Mouse (Mus musculus): ENCODE results near the gene Prickle2.

Prickle2 gene

DNA sequence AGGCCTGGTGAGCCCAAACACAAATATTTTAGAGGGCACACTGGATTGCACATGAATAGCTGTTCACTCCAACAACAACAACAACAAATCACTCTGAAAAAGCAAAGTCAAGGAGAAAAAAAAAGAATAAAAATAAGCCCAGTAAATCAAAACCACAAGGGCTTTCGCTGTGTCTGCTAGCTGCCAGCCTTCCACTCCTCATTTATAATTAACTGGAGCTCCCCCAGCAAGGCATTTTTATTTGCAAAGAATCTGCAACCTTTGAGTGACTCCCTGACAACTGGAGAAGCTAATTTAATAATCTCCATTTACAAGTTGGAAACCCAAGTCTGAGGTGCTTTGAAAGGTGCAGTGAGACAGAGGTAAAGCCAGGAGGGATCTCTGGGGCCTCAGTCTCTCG is 245.2 kb downstream of the Prickle2 start:
- in situ Hi-C loops (cut with MboI; ENCODE audit: low sequenced_read_pairs): no loop called here

DNA sequence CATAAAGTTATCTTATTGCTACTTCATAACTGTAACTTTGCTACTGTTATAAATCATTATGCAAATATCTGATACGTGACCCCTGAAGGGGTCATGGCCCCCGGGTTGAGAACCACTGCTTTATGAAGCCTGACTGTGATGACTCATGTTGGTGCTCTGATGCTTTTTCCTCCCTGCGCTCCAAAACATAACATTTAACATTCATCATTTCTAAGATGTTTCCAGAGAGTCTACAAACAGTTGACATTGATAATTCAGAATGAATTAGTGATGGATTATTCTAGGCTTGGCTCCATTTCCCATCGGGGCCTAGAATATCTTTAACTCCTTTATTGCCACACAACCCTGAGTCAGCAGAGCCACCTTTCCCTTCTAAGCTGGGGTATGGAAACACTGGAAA is 247.9 kb downstream of the Prickle2 start:
- in situ Hi-C loops (cut with MboI; ENCODE audit: low sequenced_read_pairs): no loop called here

DNA sequence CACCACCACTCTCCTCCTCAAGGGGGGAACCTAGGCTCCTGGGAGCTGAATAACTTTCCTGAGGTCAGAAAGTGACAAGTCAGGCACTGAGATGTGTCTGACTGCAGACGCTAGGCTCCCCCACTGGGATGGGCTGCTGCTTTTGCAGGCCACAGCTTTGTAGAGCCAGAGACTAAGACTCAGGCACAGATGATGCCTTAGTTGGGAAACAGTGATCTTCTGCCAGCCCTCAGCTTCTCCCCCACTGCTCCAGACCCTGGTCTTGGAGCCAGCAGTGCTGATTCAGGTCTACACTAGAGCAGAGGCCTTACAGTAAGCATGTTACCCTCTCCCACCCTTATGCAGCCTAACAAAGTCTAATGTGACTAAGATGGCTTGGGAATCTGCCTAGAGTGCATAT is 254.5 kb downstream of the Prickle2 start:
- in situ Hi-C loops (cut with MboI; ENCODE audit: low sequenced_read_pairs): no loop called here

DNA sequence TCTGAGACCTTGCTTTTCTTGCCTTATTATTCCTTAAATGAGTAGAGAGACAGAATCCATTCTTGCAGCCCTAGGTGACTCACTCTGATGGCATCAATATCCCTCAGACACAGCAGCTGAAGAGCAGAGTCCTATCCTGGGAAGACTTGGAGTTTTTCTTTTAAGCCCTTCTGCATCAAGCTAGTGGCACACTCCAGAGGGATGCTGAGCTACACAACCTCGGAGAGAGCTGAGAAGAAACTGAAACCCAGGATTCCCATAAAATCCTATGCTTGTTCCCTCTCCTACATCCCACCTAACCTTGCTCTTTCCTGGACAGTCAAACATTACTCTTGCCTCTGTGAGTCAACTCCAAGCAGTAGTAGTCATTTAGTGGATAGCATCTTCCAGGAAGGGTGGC is 256.0 kb downstream of the Prickle2 start:
- in situ Hi-C loops (cut with MboI; ENCODE audit: low sequenced_read_pairs): no loop called here

DNA sequence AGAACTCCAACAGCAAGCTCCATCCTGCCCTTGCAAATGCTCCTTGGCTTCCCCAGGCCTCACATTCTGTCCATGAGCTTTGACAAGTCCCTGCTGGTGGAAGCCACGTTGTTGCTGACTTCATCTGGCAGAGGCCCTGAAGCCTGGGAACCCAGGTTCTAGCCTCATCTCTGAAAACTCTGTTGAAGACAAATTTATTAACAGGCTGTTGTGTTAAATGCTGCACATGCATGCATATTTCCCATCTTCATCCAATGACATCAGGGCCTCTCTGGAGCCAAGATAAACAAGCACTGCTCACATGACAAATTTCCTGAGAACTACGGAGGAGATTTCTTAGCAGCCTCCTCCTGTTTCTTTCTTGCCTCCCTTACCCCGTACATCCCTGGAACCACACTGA is 259.3 kb downstream of the Prickle2 start:
- in situ Hi-C loops (cut with MboI; ENCODE audit: low sequenced_read_pairs): no loop called here

DNA sequence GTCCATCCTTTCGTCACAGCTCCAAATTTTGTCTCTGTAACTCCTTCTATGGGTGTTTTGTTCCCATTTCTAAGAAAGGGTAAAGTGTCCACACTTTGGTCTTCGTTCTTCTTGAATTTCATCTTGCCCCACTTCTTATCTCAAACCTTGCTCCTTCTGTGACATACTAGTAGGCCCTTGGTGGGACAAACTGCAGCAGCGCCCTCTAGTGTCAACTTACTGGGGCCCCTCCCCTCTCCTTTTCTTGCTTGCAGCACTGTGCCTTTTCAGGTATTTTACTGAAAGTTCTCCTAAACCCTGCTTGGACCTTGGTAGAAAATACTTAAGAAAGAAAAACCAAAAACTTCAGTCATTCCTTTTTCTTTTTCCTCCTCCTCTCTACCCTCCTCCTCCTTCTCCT is 264.8 kb downstream of the Prickle2 start:
- in situ Hi-C loops (cut with MboI; ENCODE audit: low sequenced_read_pairs): no loop called here

DNA sequence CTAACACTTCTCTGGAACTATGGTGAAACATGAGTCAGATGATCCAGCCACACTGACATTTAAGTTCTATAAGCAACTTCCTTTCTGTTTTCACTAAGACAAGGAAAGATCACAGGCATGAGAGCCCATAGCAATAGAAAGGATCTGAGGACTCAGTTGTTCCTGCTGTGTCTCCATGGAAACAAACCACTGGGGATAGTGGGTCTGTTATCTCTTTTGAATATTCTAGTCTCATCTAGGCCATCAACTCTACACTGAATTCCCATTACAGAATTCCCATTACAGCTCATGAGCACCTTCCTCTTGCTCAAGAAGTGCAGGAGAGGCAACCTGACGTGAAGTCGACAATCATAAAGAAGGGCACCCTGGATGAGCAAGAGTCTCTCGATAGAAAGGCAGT is 265.7 kb downstream of the Prickle2 start:
- in situ Hi-C loops (cut with MboI; ENCODE audit: low sequenced_read_pairs): no loop called here

DNA sequence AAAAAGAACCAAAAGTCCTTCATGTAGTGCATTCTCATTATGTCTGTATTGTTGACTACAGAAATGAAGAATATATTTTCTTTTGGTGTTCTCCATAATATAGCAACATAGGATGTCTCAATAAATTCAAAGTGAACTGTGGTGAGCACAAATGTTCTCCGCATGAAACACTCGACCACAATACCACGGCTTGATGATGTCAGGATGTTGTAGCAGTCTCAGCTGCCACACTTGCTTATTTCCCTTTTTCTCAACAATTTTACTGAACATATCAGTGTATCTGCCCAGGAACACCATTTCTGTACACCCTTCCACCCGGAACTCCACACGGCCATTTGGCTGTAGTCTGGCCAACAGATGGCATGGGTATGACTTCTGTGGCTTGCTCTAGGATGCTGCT is 273.8 kb downstream of the Prickle2 start:
- in situ Hi-C loops (cut with MboI; ENCODE audit: low sequenced_read_pairs): no loop called here

DNA sequence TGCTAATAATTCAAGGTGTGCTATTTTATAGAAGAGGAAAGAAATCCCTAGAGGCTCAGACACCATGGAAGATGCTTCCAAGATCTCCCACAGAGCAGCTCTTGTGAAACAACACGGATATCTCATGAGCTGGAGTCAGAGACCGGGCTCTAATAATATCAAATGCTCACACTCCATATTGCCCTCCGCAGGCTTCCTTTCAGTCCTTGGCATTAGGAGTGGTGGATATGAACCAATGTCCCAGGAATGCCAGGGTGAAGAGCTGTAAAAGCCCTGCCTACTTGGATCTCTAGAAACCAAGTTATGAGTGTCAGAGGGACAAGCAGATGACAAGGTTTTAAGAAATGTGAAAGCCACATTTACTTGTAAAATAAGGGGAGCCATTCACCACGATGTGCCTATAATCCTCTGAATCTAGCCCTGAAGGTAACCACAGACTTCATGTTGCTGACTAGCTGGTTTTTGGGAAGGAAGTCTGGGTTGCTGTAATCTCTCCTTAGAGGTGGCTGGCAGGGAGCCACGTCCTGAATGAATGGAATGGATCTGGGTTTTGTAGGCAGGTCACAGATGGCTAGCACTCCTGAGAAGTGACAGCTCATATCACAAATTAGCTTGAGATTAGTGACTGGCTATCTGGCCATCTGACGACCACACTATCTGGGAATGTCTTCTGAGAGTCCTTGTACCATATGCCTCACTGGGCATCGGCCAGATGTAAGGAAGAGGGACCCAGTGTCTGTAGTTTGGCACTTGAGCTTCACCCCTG is 278.4 kb downstream of the Prickle2 start:
- in situ Hi-C loops (cut with MboI; ENCODE audit: low sequenced_read_pairs): no loop called here

DNA sequence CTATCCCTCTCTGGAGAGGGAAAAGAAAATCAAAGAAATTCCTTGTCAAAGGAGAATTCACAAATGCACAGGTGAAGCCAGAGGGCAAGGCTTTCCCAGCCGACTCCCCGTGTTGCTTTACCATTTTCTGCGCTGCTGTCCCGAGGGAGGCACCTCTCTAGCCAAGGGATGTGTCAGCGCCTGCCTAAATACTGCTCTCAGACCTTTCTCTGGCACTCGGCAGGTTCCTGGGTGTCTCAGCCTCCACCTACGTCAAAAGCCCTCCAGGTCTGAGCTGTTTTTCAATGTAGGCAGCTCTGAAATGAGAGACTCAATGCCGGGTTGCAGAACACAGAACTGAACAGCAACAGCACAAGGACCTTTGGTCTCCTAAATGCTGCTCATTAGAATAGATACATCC is 280.1 kb downstream of the Prickle2 start:
- in situ Hi-C loops (cut with MboI; ENCODE audit: low sequenced_read_pairs): no loop called here

DNA sequence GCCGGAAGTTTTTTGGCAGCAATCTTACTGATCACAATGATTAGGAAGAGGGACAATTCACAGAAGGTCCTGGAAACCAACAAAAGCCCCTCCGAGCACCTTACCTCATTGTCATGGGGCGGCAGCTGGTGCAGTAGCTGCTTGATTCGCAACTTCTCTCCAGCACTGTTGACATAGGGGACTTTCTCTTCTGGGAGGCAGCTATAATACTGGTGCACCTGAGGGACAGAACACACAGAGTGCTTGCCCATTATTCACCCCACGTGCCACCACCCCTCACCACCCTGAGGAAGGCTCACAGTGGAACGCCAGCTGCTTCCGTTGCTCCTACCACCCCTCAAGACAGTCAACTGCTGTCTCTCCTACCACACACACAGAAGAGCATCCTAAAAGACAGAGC is 280.5 kb downstream of the Prickle2 start:
- in situ Hi-C loops (cut with MboI; ENCODE audit: low sequenced_read_pairs): no loop called here

DNA sequence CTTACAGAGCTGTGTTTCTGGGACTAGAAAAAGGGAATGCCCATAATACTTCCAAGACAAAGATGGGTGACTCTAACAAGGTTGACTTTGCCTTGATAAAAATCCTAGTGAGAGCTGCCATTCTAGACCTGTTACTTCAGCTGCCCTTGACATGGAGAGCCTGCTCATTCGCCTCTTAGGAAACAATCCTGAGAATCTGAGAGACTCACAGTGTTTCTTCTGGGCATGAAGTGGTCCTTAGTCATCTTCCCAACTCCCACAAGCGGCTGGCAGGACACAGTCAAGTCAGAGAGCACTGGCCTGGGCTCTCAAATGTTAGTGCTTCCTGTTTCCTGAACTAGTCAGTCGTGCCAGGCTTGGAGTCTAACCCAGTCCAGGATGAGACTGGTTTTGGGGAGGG is 281.0 kb downstream of the Prickle2 start:
- in situ Hi-C loops (cut with MboI; ENCODE audit: low sequenced_read_pairs): no loop called here

DNA sequence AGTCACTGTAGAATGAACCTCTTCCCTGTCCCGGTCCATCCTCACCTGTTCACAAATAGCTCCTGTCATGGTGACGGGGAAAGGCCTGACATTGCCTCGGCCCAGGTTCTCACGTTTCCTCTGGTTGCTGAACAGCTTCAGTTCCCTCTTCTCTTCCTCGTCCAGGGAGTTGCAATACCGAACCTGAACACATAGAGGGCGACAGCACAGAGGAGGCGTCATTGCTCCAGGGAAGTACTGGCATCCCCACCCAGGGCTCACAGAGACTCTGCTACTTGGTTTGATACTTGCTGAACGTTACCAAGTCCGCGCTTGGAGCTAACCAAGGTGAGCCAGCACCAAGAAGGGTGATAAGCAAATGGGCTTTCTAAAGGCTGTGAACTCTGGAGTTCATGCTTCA is 283.7 kb downstream of the Prickle2 start:
- in situ Hi-C loops (cut with MboI; ENCODE audit: low sequenced_read_pairs): no loop called here

DNA sequence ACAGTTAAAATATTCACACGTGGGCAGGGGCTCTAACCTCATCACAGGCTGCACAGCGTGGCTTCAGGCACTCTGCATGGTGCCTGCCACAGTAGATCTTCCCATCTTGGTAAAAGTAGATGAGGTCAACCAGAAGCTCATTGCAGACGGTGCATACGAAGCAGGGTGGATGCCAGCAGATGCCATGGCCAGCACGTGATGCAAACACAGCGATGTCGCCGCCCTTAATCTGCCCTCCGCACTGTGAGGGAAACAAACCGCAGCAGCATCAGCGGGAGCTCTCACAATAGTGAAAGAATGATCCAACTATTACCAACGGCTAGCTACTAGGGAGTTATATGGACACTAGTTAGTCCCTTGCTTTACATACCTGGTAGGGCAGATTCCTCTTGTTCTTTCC is 285.8 kb downstream of the Prickle2 start:
- in situ Hi-C loops (cut with MboI; ENCODE audit: low sequenced_read_pairs): no loop called here

DNA sequence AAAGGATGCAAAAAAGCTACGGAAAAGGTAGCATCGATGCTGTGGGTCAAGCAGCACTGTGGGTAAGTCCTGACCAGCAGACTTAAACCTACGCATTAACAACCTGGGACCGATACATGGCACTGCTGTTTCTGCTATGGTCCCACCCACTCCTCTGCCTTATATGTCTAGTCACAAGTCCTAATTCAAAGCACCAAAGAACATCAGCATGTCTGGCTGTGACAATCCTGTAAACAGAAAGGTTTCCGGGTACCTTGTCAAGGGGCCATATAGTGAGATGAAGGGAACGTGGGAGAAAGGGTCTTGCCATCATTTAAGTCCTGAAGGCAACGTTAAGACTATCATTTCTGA is 290.6 kb downstream of the Prickle2 start:
- in situ Hi-C loops (cut with MboI; ENCODE audit: low sequenced_read_pairs): no loop called here

DNA sequence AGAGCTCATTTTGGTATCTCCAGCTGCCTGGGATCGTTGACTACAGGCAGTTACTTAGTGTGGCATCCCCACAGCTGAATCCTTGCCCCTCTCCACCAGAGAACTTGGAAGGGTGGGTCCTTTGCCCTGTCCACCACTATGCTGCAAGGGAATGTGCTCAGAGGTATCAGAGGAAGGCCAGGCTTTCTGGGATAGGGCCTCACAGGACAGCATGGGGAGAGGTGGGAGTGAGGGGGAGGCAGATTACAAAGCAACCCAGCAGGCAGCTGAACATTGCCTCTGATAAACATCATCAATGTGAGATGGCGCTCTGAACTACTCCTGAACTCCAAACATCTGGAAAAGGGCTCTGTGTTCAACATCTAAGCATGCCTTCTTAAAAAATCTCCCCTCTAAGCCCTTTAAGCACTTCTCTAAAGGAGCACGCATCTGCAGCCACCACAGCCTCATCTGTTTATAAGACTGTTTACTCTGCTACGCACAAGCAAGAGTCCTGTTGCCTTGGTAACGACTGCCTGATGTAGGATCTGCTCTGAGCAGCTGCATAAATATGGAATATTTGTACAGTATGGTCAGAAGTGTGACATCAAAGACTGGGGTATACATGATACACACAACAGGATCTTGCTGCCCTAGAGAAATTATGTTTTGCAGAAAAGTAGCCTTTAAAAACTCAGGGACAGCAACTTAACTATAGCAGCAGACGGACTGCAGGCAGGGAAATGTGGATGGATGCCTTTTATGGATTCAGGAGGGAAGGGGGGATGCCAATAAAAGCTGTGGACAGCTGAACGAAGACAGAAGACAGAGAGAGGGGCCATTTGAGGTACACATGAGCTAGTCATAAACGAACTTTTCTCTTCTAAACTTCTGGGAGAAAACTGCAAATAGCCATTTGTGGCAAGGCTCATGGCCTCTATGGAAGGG is 291.2 kb downstream of the Prickle2 start:
- in situ Hi-C loops (cut with MboI; ENCODE audit: low sequenced_read_pairs): no loop called here

DNA sequence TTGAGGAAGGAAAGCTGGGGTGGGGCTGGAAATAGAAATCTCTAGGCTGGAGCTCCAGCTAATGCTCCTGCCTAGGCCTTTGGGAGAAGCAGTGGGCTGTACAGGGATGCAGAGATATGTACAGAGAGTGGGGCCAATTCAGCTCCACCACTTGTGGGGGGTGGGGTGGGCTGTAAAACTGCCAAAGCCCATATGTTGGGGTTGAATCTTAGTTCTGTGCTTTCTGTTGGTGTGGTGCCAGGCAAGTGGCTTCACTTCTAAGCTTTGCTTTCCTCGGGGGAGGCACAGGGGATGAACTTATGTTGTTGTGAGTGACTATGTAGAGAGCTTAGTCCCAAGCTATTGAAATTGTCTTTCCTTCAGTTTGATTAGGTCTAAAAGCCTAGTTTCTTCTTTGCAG is 292.0 kb downstream of the Prickle2 start:
- in situ Hi-C loops (cut with MboI; ENCODE audit: low sequenced_read_pairs): no loop called here

DNA sequence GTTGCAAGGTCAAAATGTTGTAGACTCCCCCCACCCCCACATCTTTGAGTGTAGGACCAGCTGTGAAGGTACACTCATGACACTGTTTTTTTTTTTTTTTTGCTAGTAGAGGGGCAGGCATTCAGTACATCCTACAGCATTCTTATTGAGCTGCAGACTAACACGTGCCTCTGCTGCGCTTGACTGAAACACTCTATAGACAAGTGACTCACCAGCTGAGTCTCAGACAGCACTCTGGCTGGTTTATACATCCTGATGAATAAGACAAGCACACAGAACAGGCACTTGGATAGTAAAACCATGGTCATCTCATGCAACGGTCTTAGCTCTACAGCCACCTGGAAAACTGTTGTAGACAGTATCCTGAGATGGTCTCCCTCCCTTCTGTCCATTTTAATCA is 296.2 kb downstream of the Prickle2 start:
- in situ Hi-C loops (cut with MboI; ENCODE audit: low sequenced_read_pairs): no loop called here

DNA sequence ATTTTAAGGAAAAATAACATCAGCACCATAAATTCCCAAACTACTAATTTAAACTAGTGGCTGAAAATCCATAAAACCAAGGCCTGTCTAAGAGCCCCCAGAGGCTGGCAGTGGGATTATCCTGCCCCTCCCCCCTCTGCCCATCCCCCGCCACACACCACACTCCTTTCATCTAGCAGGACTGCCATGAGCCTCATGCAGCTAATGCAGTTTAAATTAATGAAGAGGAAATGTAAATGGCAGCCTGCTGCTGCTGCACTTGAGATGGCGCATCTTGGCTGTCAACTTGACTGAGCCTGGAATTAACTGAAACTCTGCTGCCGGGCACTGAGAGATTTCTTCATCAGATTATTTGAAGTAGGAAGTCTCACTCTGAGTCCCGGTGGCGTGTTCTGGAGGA is 298.7 kb downstream of the Prickle2 start:
- in situ Hi-C loops (cut with MboI; ENCODE audit: low sequenced_read_pairs): no loop called here

DNA sequence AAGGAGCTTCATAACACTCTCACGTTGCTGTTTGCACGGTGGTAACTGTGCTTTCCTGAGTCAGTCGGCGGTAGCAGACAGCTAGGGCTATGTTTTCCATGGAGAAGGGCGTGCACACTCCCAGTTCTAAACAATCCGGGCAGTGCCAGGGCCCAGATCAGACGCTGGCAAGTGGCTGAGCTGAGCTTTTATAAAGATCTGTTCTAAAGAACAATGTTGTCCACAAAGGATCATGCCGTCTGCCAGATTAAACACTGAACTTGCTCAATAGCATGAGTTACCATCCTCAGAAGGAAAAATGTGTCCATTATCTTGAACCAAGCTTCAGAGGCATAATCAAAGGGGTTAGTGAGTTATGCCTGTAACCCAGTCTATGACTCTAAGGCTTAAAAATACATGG is 300.4 kb downstream of the Prickle2 start:
- in situ Hi-C loops (cut with MboI; ENCODE audit: low sequenced_read_pairs): no loop called here

DNA sequence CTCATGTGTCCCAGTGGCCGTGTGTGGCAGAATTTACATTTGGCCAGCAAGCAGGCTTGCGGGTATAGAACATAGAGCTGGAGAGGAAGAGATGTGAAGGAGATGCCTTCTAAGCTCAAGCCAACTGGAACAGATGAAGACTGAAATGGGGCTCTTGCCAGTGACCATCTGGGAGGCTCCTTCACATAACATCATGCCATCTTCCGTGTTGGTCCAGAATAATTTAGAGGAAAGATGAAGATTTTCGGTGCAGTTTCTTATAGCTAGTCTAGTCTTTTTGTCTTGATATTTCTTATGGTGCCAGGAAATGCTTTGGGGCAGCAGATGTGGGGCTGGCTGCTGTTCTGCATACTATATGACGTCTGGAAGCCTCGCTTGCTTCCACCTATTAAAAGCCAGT is 308.1 kb downstream of the Prickle2 start:
- in situ Hi-C loops (cut with MboI; ENCODE audit: low sequenced_read_pairs): no loop called here

DNA sequence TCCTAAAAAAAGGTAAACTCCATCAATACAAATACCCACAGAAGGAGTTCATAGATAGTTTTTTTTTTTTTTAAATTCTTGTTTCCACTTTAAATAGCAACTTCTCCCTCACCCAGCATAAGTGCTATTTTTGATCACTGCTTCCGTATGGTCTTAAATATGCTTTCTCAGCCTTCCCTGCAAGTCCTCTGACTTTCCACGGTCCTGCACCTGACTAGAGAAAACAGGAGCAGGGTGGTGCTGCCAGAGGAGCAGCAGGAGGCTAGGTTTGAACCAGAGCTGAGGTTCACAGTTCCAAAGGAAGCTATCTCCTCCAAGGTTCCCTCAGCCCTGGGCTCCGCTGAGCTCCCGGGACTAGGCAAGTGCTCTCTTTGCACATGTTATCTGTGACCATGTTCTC is 310.4 kb downstream of the Prickle2 start:
- in situ Hi-C loops (cut with MboI; ENCODE audit: low sequenced_read_pairs): no loop called here

Measured in CH12F3 (cell line).